ENCODE assay signal across 12 mouse cellular contexts in genomic region chr12:105314328-105314727, GRCm38 (mm10).
"Had no signal": no experiment of that assay in that cellular context is flagged by ENCODE, and none has a peak within 500 bp of the region (broad histone marks: within the 10 kb centered on the region; RNA-seq: fewer than 3 reads in every experiment).

No protein-coding gene starts in this region.

- DNase-seq: cerebellum, adult 9-10 months; cerebellum, adult 9-11 months; embryo, embryonic 11 days; forebrain, postnatal 0 days; gastrocnemius, adult 2 months; gastrocnemius, postnatal 10 days; gastrocnemius, postnatal 14 days; gastrocnemius, postnatal 25 days; gastrocnemius, postnatal 36 days; heart, adult 11 months; heart, adult 18-20 months; heart, adult 2 months had no signal
